Mouse (Mus musculus): Measurements from ENCODE around the gene Pik3ca.
A peak's percentile ranks its signal among the peaks of the same experiment; 100 is the strongest.

Pik3ca gene

GRCm38 (mm10) chr3:32454329-32455021 is 57.0 kb downstream of the Pik3ca start:
- DNase-seq (ENCODE audit: low spot score): no peak

GRCm38 (mm10) chr3:32459777-32460176 is 62.3 kb downstream of the Pik3ca start:
- peak; percentile 55 for DNase-seq (ENCODE audit: low spot score)

- no peak for DNase-seq (ENCODE audit: low spot score)
Observed at GRCm38 (mm10) chr3:32467321-32467720, 69.8 kb downstream of the Pik3ca start.

GRCm38 (mm10) chr3:32468411-32468810 is 70.9 kb downstream of the Pik3ca start:
- DNase-seq (ENCODE audit: low spot score): no peak

- DNase-seq (ENCODE audit: low spot score): no peak
Observed at GRCm38 (mm10) chr3:32470449-32470848, 73.0 kb downstream of the Pik3ca start.

GRCm38 (mm10) chr3:32471098-32471497 is 73.6 kb downstream of the Pik3ca start:
- DNase-seq (ENCODE audit: low spot score): no peak

- no peak for DNase-seq (ENCODE audit: low spot score)
Observed at GRCm38 (mm10) chr3:32472191-32472900, 74.9 kb downstream of the Pik3ca start.

GRCm38 (mm10) chr3:32473184-32473583 is 75.7 kb downstream of the Pik3ca start:
- DNase-seq (ENCODE audit: low spot score): no peak

- no peak for DNase-seq (ENCODE audit: low spot score)
Observed at GRCm38 (mm10) chr3:32479961-32480360, 82.5 kb downstream of the Pik3ca start.

GRCm38 (mm10) chr3:32483035-32483434 is 85.6 kb downstream of the Pik3ca start:
- no peak for DNase-seq (ENCODE audit: low spot score)

- no peak for DNase-seq (ENCODE audit: low spot score)
Observed at GRCm38 (mm10) chr3:32486543-32486942, 89.1 kb downstream of the Pik3ca start.

GRCm38 (mm10) chr3:32488172-32488571 is 90.7 kb downstream of the Pik3ca start:
- DNase-seq (ENCODE audit: low spot score): no peak

- DNase-seq (ENCODE audit: low spot score): no peak
Observed at GRCm38 (mm10) chr3:32490076-32490927, 92.8 kb downstream of the Pik3ca start.

- DNase-seq (ENCODE audit: low spot score): no peak
Observed at GRCm38 (mm10) chr3:32490928-32491315, 93.5 kb downstream of the Pik3ca start.

- no peak for DNase-seq (ENCODE audit: low spot score)
Observed at GRCm38 (mm10) chr3:32492097-32493090, 94.9 kb downstream of the Pik3ca start, which contains the start of gene Kcnmb3. TSS of gene Kcnmb3 (minus strand) at chr3:32492231.

- DNase-seq (ENCODE audit: low spot score): no peak
Observed at GRCm38 (mm10) chr3:32494387-32495087, 97.1 kb downstream of the Pik3ca start.

GRCm38 (mm10) chr3:32495088-32495770 is 97.8 kb downstream of the Pik3ca start:
- DNase-seq (ENCODE audit: low spot score): no peak

GRCm38 (mm10) chr3:32495856-32496710 is 98.6 kb downstream of the Pik3ca start:
- DNase-seq (ENCODE audit: low spot score): peak; percentile 36

GRCm38 (mm10) chr3:32496711-32497070 is 99.2 kb downstream of the Pik3ca start:
- DNase-seq (ENCODE audit: low spot score): no peak
